Mouse (Mus musculus): ENCODE data around the gene Wdtc1. TPM values are rescaled to one million over a fixed set of nuclear protein-coding genes. Genes with fewer than 3 reads are reported as not detected.

Gene Wdtc1
- total and polyA plus RNA-seq, 3 experiments, result 2.8 to 10.8 (median 9.6) TPM

GRCm38 (mm10) chr4:133270929-133271328 lies 82.4 kb downstream of the Wdtc1 start:
- H3K79me2 ChIP-seq (replicated peaks; ENCODE audit: control insufficient read depth, extremely low read depth, insufficient read depth, poor library complexity, severe bottlenecking), result peaks cover 53% of the 10 kb centered on the region
- no peaks in the 10 kb centered on the region for H3K9me3 ChIP-seq (replicated peaks; ENCODE audit: low read length)
- H3K36me3 ChIP-seq (replicated peaks in 1 of 2; ENCODE audit: control insufficient read depth in 1 of 2, insufficient read depth in 1 of 2, low read length in 1 of 2), result peaks cover 45 to 81% of the 10 kb centered on the region in 2 experiments
- H3K9ac ChIP-seq (ENCODE audit: insufficient read depth, low read depth), result no peak overlapping the region; the same call in 1 of the 2 replicates
- TF ChIP-seq TBP (conservative IDR thresholded peaks at IDR 0.05; ENCODE audit: low read depth, low read length) (no peak), MYC (IDR thresholded peaks at IDR 0.05; ENCODE audit: low read depth, low read length) (peak; percentile 98), GABPA (IDR thresholded peaks at IDR 0.05; ENCODE audit: insufficient replicate concordance, low read depth, low read length) (no peak), HCFC1 (IDR thresholded peaks at IDR 0.05; ENCODE audit: low read depth, low read length) (peak; percentile 41), KAT2A (IDR thresholded peaks at IDR 0.05; ENCODE audit: insufficient replicate concordance, low read length) (no peak), NRF1 (IDR thresholded peaks at IDR 0.05; ENCODE audit: low read depth, low read length) (no peak), ETS1 (conservative IDR thresholded peaks at IDR 0.05; ENCODE audit: low read depth, low read length) (peak; percentile 97), JUND (conservative IDR thresholded peaks at IDR 0.05; ENCODE audit: low read depth, low read length) (no peak), SMC3 (IDR thresholded peaks at IDR 0.05; ENCODE audit: low read depth, low read length) (no peak), RAD21 (IDR thresholded peaks at IDR 0.05; ENCODE audit: low read depth, low read length) (no peak), ZMIZ1 (IDR thresholded peaks at IDR 0.05; ENCODE audit: low read depth, low read length) (no peak), MAFK (IDR thresholded peaks at IDR 0.05; ENCODE audit: insufficient replicate concordance, low read length) (no peak), JUN (IDR thresholded peaks at IDR 0.05; ENCODE audit: insufficient read depth, low read depth, low read length) (no peak), BHLHE40 (IDR thresholded peaks at IDR 0.05; ENCODE audit: low read depth, low read length) (peak; percentile 99), ELF1 (IDR thresholded peaks at IDR 0.05; ENCODE audit: low read depth, low read length) (peak; percentile 48; the same call in 1 of the 2 replicates), MEF2A (IDR thresholded peaks at IDR 0.05; ENCODE audit: borderline replicate concordance, low read depth, low read length) (peak; percentile 81; the same call in 1 of the 2 replicates), CTCF (conservative IDR thresholded peaks at IDR 0.05 in 1 of 2, IDR thresholded peaks at IDR 0.05 in 1 of 2; ENCODE audit: low read depth in 2 of 2, low read length in 2 of 2) (no peak), ZNF384 (IDR thresholded peaks at IDR 0.05; ENCODE audit: low read depth, low read length) (no peak), NELFE (IDR thresholded peaks at IDR 0.05; ENCODE audit: low read depth, low read length) (no peak), MXI1 (IDR thresholded peaks at IDR 0.05; ENCODE audit: low read depth, low read length) (peak; percentile 98), ZC3H11A (IDR thresholded peaks at IDR 0.05; ENCODE audit: low read depth, low read length) (no peak), POLR2AphosphoS2 (IDR thresholded peaks at IDR 0.05; ENCODE audit: low read depth, low read length) (no peak; the same call in 1 of the 2 replicates), EP300 (IDR thresholded peaks at IDR 0.05; ENCODE audit: low read length) (peak; percentile 92), MAX (IDR thresholded peaks at IDR 0.05; ENCODE audit: low read length) (peak; percentile 98), MAZ (IDR thresholded peaks at IDR 0.05; ENCODE audit: low read depth, low read length) (no peak), SIN3A (IDR thresholded peaks at IDR 0.05; ENCODE audit: low read length) (peak; percentile 90), E2F4 (IDR thresholded peaks at IDR 0.05; ENCODE audit: insufficient replicate concordance, low read depth, low read length) (no peak), USF2 (conservative IDR thresholded peaks at IDR 0.05; ENCODE audit: low read depth, low read length) (peak; percentile 63), IRF4 (IDR thresholded peaks at IDR 0.05; ENCODE audit: low read depth, low read length) (peak; percentile 84), TCF12 (IDR thresholded peaks at IDR 0.05; ENCODE audit: low read depth, low read length) (peak; percentile 97), POLR2A (IDR thresholded peaks at IDR 0.05; ENCODE audit: low read depth, low read length) (peak; percentile 20; the same call in 1 of the 2 replicates), USF1 (IDR thresholded peaks at IDR 0.05; ENCODE audit: low read depth, low read length) (peak; percentile 76), ZKSCAN1 (IDR thresholded peaks at IDR 0.05; ENCODE audit: borderline replicate concordance, low read depth, low read length) (no peak)
- H3K27me3 ChIP-seq (replicated peaks), result no peaks in the 10 kb centered on the region
- H3K4me1 ChIP-seq (ENCODE audit: control insufficient read depth in 1 of 2, insufficient read depth in 2 of 2), result peaks cover 23 to 80% of the 10 kb centered on the region in 2 experiments
- dilution Hi-C loops (cut with MboI; ENCODE audit: extremely low pct_ligation_motif_present, extremely low pct_unique_long_range_greater_than_20kb, low sequenced_read_pairs) (no loop called here), in situ Hi-C loops (cut with MboI; ENCODE audit: low pct_ligation_motif_present, low pct_unique_long_range_greater_than_20kb, low sequenced_read_pairs) (no loop called here)
- H3K4me3 ChIP-seq (replicated peaks in 1 of 3; ENCODE audit: low read depth in 2 of 3, low read length in 2 of 3, poor library complexity in 1 of 3), result peak overlapping the region in 1 of 3 experiments; percentile 18
- peak overlapping the region; percentile 93 for H3K27ac ChIP-seq (ENCODE audit: insufficient read depth, low read depth)
- peak; percentile 94 for DNase-seq (ENCODE audit: extremely low read depth)
- peak overlapping the region; percentile 53 for H3K4me2 ChIP-seq (ENCODE audit: insufficient read depth, low read depth, poor library complexity, severe bottlenecking)
